Mouse (Mus musculus) urinary bladder, adult 18-20 months (tissue): ENCODE measurements around the gene Slc41a3.

Experiments
- DNase-seq, 2 experiments: peaks; one replicate each; pipeline ENCODE4 v3.0.0; 2022; ENCODE audit warnings: low spot score in 2 of 2, mixed read lengths in 2 of 2

The Slc41a3 gene

DNA sequence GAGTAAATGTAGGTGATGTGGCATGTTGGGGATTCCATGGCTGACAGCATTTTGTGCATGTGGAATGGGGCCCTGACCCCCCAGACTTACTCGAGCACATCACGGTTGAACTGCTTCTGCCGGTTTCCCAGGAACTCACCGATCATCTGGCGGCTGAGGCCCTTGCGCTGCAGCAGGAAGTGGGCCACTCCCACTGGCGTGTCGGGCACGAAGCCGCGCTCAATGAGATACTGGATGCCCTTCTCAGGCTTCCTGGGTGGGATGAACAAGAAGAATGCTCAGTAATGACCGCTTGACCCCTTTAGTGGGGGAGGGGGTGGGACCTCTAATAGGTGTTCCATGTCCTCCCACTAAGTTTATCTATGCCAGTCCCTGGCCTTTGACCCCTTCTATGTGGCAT is 75.9 kb downstream of the Slc41a3 start:
- no peak for DNase-seq

DNA sequence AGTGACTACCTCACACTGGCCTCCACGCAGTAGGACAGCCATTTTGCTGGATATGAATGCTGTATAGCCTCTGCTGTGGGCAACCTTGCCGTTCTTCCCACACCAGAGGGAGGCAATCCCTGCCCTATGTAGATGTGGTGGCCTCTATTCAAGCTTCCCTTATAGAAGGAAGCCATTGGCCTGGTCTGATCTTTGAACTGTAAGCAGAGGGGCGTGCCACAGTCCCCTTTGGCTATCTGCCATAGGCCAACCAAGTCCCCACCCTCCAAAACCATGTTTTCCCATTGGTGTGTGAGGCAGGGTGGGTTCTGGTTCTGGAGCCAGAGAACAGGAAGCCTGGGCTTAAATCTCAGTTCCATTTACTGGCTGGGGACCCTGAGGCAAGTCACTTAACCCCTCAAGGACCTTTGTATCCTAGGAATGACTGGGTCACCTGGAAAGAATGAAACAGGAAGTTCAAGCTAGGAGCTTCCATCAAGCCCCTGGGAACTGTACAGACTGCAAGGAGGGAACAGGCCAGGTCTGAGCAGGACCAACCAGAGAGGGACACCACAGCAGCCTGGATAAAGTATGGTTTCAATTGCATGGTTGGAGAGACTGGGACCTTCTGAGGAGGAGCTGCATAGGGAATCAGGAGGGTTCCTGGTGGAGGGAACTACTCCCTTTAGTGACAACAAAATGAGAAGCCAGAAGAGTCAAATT is 79.5 kb downstream of the Slc41a3 start:
- no peak for DNase-seq

DNA sequence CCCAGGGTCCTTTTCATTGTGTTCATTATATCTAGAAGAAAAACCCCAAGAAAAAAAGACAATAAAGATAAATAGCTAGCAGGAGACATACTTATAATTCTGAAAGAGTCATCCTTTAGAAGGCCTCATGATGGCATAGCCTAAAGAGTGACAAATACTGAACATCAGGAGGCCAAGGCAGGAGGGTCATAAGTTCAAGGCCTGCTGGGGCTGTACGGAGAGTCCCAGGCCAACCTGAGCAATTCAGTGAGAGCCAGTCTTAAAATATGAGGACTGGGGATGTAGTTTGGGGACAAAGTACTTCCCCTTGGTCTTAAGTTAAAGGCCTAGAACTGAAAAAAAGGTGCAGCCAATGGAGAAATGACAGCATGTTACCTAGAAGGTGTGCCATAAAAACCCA is 82.3 kb downstream of the Slc41a3 start:
- no peak for DNase-seq

DNA sequence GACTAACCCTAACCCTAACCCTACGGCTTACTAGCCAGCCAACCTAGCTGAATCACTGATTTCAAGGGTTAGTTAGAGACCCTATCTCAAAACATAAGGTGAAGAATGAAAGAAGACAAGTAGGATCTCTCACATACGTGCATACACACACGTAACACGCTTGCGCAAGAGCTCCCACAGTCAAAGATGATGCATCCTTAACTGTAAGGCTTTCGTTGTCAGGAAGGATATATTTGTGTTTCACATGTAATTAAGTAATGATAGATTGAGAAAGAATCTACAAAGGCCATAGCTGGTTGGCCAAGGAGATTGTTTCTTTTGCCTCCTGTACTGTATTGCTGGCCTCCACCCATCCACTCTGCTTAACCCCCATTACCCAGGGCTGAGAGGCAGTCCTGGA is 83.5 kb downstream of the Slc41a3 start:
- no peak for DNase-seq

DNA sequence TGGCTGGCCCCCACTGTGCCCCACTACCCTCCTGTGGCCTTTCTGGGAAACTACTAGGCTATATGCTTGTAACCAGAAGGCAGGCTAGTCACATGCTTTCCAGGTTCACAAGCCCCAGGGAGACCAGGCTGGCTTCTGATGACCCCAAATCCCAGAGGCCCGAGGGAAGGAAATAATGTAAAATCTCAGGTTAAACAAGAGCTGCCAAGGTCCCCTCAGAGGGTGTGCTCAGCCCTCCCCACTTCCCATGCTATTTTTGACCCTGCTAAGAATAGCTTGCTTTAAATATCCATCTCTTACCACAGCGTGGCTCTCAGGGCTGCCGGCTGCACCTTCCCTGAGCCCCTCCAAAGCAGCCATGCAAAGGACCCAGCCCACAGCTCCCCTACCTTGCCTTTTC is 84.2 kb downstream of the Slc41a3 start:
- no peak for DNase-seq

DNA sequence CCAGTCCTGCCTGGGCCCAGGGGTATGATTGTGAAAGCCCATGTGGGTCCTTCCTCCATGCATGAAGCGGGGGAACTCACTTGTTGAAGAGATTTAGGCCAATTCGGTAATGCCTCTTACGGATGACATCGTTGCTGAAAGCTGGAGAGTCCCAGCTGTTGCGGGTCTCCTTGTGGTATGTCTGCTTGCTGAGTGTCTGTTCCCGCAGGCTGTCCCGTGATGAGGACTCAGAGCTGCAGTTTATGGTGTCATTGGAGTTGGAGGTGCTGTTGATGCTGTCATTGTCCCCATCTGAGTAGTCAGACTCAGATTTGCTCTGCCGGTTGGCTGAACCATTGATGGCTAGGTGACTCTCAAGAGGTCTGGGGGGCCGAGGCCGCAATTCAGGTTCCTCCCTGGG is 85.0 kb downstream of the Slc41a3 start:
- no peak for DNase-seq

DNA sequence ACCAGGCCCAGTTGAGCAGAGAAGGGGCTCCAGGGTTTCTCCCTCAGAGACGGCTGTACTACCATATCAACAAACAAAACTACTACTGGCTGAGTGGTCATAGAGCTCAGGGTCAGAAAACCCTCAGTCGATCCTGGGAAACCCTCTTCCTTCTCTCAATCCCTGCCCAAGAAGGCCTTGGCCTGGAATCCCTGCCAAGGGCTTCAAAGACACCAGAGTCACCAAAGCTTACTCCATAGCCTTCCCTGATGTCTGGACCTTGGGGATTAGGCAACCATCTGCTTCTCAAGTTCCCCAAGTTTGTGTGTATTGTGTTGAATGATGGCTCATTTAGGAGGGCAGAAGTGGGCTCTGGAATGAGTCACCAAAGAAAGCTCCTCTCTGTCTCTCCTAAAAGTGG is 87.4 kb downstream of the Slc41a3 start:
- no peak for DNase-seq

DNA sequence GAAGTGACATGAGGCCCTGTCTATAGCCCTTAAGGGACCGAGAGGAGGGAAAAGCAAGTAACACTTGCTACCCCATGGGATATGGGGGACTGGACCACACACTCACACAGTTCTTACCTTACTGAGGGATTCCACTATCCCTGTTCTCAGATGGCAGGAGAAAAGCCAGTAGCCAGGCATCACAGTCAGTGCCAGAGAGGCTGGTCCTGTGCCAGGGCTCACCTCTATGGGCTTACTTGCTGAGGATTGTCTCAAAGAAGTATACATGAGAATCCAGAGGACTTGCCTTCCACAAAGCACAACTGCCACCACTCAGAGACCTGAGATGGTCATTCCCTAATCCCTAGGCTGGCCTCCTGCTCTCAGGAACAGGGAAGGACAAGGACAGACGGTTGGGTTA is 87.9 kb downstream of the Slc41a3 start:
- DNase-seq: no peak

DNA sequence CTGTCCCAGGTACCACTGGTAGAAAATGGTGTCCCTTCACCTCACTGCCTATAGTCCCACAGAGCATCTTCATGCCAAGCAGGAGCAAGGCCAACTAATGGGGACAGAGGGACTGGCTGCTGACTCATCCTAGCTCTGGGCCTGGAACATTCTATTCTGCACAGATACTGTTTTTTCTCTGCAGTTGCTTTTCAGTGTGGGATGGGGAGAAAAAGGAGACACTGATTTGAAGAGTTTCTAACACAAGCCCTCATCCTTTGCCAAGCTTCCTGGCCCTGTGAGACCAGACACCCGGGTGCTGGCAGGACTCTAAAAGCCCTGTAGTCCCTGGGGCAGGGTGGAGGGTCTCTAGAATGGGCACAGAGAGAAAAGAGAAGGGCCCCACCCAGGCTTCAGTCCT is 91.2 kb downstream of the Slc41a3 start:
- no peak for DNase-seq
